Mouse (Mus musculus): ENCODE results near the gene Gm29797. TPM values are rescaled to one million over a fixed set of nuclear protein-coding genes. Genes with fewer than 3 reads are reported as not detected.

Gm29797 gene
- polyA plus RNA-seq, 1 experiment: not detected

DNA sequence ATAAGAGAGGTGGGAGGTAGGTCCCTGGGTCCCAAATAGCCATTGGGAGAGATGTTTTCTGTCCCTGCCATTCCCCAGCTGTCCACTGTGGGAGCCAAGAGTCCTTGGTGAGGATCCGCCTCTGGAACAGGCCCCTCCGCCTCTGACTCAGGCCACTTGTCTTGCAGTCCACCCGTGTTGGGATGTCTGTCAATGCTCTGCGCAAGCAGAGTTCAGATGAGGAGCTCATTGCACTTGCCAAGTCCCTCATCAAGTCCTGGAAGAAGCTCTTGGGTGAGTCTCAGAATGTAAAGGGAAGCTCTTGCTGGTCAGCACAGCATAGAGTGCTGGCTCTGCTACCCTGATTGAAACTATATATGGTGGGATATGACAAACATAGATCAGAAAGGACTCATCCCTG lies 26.5 kb downstream of the Gm29797 start:
- no peak for TF ChIP-seq GATA1 (IDR thresholded peaks at IDR 0.05; ENCODE audit: low read length)

DNA sequence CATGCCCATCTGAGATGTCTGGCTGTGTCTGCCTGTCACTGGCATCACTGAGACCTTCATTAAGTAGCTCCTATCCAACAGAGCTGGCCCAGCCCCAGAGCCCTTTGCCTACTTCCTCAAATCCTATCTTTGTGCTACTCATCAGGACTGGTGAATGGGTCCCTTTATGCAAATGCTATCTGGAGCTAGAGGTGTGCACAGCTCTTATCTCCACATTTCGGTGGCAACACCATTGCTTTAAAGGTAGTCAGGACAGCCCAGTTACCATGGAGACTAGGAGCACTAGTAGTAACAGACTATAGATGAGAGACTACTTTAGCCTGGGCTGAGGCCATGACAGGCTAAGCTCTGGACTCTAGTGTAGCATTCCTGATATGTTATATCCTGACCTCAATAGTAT lies 27.9 kb downstream of the Gm29797 start:
- TF ChIP-seq GATA1 (IDR thresholded peaks at IDR 0.05; ENCODE audit: low read length): no peak

DNA sequence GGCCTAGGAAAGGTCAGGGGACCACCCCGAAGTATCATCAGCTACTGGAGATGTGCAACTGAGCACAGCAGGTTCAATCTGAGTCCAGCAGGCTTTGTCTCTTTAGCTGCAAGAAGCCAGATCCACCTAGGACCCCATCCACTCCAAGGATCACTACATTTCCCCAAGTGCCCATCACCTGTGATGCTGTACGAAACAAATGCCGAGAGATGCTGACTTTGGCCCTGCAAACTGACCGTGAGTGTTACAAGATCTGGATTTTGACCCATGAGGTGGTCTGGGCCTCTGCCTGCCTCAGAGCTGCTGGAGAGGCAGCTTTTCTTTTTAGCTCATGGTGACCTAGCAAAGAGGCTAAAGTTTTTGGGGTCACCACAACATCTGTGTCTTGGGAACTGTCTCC lies 28.9 kb downstream of the Gm29797 start:
- TF ChIP-seq GATA1 (IDR thresholded peaks at IDR 0.05; ENCODE audit: low read length): no peak

DNA sequence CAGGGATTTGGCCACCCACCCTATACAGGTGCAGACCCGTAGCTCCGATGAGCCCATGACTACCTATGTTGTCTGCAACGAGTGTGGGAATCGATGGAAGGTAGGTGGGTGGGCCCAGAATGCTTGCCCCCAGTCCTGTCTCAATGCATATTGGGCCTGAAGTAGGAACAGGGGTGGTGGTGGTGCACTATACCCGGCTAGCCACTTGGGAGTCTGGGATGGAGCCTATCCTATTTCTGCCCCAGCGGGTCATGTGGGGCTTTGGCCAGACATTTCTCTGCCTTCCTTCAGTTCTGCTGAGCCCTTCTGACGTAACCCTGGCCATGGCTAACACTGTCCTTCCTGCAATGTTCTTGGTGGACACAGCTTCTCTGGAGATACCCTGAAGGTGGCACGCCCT lies 30.8 kb downstream of the Gm29797 start:
- no peak for TF ChIP-seq GATA1 (IDR thresholded peaks at IDR 0.05; ENCODE audit: low read length)

DNA sequence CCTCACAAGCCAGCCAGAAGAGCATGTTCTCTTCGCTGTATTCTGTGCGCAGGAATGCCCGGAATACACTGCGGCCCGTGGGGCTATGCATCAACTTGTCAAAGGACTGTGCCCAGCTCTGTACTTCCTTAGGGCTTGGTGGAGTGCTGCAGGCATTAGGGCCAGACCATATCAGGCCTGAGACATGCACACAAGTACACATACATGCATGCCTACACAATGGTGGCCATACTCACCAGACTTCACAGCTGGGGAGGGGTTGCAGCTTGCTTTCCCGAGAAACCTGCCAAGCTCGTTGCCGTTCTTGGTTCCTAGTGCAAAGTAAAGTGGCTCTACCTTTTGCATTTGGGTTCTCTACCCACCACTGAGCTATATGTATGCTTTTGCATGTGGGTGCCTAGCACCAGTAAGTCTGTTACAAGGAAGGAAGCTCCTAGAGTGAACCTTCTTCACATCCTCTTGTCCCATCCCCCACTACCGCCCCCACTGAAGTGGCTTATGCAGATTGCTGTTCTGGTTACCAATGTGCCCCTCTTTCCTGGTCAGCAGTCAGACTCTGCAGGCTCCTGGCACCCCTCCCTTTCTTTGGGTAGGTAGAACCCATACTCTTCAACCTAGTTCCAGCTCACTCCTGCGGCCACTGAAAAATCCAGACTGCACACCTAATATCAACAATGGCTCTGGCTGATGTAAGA lies 32.8 kb downstream of the Gm29797 start:
- TF ChIP-seq GATA1 (IDR thresholded peaks at IDR 0.05; ENCODE audit: low read length): no peak

DNA sequence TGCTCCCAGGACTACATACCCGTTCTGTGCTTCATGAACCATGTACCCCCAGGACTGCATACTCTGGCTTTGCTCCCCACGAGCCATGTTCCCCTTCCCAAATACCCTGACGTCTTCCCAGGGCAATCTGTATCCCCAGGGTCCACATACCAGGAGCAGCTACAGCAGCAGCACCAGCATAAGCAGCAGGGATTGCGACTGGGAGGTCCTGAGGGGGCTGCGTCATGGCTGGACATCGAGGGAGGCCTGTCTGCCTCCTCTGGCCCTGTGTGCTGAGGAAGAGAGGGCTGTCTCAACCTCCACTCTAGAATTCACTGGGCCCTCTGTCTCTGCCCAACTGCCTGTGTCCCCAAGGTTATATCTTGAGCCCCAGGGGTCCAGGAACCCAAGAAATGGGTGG lies 34.2 kb downstream of the Gm29797 start:
- no peak for TF ChIP-seq GATA1 (IDR thresholded peaks at IDR 0.05; ENCODE audit: low read length)

DNA sequence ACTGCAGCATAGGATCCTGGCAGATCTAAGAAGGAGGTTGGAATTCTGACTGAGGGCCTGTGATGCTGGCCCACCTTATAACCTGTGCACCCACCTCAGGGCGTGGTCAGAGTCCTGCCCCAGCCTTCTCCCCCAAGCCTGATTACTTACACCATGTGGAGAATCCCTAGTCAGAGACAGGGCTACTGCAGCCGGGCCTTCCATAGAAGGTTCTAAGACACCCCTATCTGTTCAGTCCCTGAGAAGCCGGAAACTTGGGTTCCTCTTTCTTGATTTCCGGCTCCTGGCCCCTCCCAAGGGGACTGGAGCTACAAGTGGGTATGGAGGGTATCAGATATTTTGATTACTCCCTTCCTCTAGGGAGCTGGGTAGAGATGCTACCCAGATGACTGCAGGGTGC lies 34.7 kb downstream of the Gm29797 start:
- no peak for TF ChIP-seq GATA1 (IDR thresholded peaks at IDR 0.05; ENCODE audit: low read length)

DNA sequence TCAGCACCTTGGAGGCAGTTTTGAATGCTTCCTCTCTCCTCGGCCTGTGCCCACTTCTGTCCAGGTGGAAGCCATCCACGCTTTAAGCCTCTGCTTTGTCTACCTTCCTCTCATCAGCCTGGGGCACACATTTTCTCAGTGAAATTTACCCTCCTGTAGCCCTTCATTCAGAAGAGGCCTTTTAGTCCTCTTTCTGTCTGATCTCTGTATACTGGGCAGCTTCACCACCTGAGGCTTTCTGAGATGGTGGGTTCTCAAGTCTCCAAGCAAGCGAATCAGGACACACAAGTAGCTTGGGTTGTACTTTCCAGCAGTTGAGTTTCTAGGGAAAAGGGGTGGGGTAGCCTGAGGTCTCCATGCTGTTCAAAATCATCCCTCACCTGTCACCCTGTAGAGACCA lies 35.5 kb downstream of the Gm29797 start:
- TF ChIP-seq GATA1 (IDR thresholded peaks at IDR 0.05; ENCODE audit: low read length): no peak

DNA sequence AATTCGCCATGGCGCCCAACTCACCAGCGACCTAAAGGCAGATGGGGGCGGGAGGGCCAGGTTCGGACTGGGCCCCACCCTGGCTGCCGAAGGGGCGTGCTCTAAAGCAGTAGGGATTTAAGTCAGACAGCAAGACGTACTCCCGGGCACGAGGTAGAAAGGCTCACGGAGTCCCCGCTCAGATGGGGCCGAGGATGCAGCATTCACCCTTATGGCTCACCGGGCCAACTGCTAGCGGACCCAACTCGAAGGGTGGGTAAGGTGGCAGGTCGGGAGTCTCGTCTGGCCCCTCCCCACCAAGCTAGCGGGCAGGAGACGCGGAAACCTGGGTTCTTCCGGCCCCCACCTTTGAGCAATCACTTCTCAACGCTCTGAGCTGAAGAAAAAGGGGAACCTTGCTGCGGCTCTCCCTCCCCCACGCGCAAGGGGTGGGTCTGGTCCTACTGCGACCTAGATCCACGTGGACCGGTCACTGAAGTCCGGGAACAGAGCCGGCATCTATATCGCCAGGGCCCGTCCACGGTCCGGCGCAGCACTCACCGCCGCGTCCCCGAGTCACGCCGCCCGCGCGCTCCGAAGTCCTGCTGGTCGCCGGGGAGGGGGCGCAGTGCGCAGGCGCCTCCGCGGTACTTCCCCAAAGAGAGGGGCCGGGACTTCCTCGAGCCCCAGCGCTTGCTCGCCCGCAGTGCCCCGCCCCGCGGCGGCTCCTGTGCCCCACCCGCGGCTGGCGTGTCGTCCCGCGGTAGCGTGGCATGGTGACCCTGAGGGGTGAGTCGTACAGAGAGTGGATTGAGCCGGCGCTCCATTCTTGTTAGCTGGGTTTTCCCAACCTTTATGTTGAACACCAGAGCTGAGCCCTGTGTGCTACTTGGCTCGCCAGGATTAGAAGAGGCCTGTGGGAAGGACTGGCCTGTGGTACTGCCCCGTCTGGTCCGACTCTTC lies 36.8 kb downstream of the Gm29797 start, which contains the start of gene Rgs19:
Rgs19 (minus strand) TSS at position 639 of the 942 bp plus-strand sequence.
- no peak for TF ChIP-seq GATA1 (IDR thresholded peaks at IDR 0.05; ENCODE audit: low read length)

DNA sequence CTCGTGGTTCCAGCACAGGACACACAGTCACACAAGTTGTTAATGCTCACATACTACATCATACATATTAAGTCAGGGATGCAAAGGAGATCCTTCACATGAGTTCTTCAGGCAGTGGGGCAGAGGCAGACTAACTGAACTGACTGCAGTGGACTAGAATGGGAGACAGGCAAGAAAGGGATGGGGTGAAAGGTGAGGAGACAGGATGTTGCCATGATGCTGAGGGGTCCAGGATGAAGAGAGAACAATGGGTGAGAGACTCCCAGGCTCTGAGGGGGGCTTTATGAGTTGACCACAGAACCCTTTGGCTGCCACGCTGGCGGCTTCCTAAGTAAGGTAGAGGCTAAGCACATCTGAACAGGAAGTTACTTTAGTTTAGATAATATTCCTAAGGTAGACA lies 37.7 kb downstream of the Gm29797 start:
- TF ChIP-seq GATA1 (IDR thresholded peaks at IDR 0.05; ENCODE audit: low read length): no peak

DNA sequence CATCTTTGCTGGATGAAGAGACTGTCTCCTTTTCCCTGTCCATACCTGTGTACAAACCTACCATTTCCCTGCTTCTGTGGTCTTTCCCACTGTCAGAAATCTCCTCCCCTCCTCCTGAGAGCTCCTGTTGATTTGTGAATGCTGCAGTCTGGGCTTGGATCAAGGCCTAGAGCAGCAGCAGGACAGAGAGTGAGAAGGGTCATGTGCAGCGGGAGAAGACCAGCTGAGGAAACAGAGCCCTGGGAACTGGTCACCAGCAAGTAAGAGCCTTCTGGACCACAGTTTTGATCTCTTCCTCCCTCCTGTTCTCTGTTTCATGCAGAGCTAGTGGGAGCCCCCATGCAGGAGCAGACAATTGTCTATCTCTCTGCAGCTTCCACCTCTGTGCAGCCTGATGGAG lies 38.9 kb downstream of the Gm29797 start:
- no peak for TF ChIP-seq GATA1 (IDR thresholded peaks at IDR 0.05; ENCODE audit: low read length)

DNA sequence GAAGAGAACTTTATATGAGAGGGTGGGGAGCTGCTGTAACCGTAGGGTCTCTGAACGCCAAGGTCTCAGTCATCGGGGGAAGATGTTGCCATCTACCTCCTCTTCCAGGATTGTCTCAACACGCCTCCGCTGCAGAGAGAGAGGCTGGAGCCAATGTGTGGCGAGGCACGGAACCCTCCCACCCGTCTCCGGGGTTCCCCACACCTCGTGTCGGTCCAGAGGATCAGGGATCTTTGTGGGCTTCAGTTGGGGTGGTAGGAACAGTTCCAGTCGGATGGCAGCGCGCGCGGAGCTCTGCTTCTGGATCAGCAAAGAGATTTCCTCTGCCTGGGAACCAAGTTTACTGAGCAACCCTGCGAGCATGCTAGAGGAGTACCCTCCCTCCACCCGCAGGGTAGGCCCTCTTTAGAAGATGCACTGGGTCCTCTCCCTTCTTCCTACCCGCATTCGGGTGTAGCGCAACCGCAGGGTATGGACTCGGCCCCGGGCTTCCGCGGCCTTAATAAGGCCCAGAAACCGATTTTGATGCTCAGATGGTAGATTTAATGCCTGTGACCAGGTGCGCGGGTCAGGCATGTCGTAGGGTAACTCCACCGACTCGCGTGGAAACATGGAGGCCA lies 40.1 kb downstream of the Gm29797 start:
- no peak for TF ChIP-seq GATA1 (IDR thresholded peaks at IDR 0.05; ENCODE audit: low read length)

DNA sequence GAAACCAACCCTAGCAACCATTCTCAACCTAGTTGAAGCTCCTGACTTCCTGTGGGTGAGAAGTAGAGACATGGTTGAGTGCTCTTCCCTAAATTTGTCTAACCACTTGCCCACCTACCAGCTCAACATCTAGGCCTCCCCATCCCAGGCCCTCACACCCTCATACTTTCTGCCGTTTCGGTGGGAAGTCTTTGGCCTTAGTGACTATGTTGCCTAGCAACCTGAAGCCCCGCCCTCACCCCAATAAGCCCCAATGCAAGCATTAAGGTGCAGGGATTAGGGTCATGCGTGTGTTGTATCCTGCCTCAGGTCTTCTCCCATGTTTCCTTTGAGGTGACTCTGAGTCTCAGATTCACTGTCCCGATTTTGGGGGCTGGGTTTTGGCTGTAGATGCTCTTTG lies 41.4 kb downstream of the Gm29797 start, which contains the start of gene Lkaaear1:
Lkaaear1 (minus strand) TSS at position 202 of the 400 bp plus-strand sequence.
- TF ChIP-seq GATA1 (IDR thresholded peaks at IDR 0.05; ENCODE audit: low read length): no peak

DNA sequence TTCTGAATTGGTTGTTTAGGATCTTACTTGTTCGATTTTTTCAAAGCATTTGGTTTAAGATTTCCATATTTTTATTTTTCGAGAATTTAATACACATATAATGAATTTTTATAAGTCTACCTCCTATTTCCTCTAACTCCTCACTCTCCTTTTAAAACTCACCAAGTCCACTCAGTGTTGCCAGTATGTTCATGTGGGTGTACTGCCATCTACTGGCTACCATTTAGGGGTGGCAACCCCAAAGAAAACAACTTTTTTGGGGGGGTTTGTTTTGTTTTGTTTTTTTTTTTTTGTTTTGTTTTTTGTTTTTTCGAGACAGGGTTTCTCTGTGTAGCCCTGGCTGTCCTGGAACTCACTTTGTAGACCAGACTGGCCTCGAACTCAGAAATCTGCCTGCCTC lies 49.8 kb downstream of the Gm29797 start:
- TF ChIP-seq GATA1 (IDR thresholded peaks at IDR 0.05; ENCODE audit: low read length): no peak

Other genes starting within 250 kb of the Gm29797 start
- 0.11 and 0.22 TPM in 2 replicates for gene Zbtb46, start 197.6 kb upstream of the Gm29797 start, polyA plus RNA-seq (2012)
- gene Abhd16b, start 163.8 kb upstream of the Gm29797 start, polyA plus RNA-seq (2012): not detected in 2 replicates
- 31.1 and 70.5 TPM in 2 replicates for gene Tpd52l2, start 159.9 kb upstream of the Gm29797 start, polyA plus RNA-seq (2012)
- gene Dnajc5, start 136.5 kb upstream of the Gm29797 start, polyA plus RNA-seq (2012): 27.9 and 31.8 TPM in 2 replicates
- 71.6 and 72.0 TPM in 2 replicates for gene Uckl1, start 72.1 kb upstream of the Gm29797 start, polyA plus RNA-seq (2012)
- 25.6 and 26.6 TPM in 2 replicates for gene Prpf6, start 65.2 kb upstream of the Gm29797 start, polyA plus RNA-seq (2012)
- gene Zfp512b, start 64.2 kb upstream of the Gm29797 start, polyA plus RNA-seq (2012): 82.6 and 93.4 TPM in 2 replicates
- 2.2 and 2.4 TPM in 2 replicates for gene Samd10, start 57.8 kb upstream of the Gm29797 start, polyA plus RNA-seq (2012)
- 0.05 TPM in 1 of 2 replicates, not detected in the other for gene Sox18, start 14.6 kb downstream of the Gm29797 start, polyA plus RNA-seq (2012)
- gene Tcea2, start 23.3 kb downstream of the Gm29797 start, polyA plus RNA-seq (2012): not detected in 2 replicates
- 20.0 and 25.5 TPM in 2 replicates for gene Rgs19, start 36.9 kb downstream of the Gm29797 start, polyA plus RNA-seq (2012)
- not detected in 2 replicates for gene Lkaaear1, start 41.4 kb downstream of the Gm29797 start, polyA plus RNA-seq (2012)
- gene Oprl1, start 58.0 kb downstream of the Gm29797 start, polyA plus RNA-seq (2012): not detected in 2 replicates
- gene Myt1, start 106.3 kb downstream of the Gm29797 start, polyA plus RNA-seq (2012): not detected in 2 replicates
- 13.2 and 19.6 TPM in 2 replicates for gene Pcmtd2, start 180.8 kb downstream of the Gm29797 start, polyA plus RNA-seq (2012)
- 1.5 and 6.3 TPM in 2 replicates for gene Polr3k, start 207.3 kb downstream of the Gm29797 start, polyA plus RNA-seq (2012)